Comparison of ENCODE assay signal across 8 mouse cellular contexts in genomic region chr7:80947445-80948350, GRCm38 (mm10). TPM values are rescaled to one million over a fixed set of nuclear protein-coding genes. Genes with fewer than 3 reads are reported as not detected.
DNase-seq lines count a peak whose midpoint lies in the region; ATAC-seq and TF ChIP-seq lines count a peak whose summit lies in the region.

TSS of gene Sec11a (minus strand) at chr7:80947780.

- H3ac ChIP-seq in C2C12 (ENCODE audit: control insufficient read depth, insufficient read length, low read depth) (peak within 1 kb of the TSS; percentile 83), myocyte (ENCODE audit: control insufficient read depth, insufficient read length) (peak within 1 kb of the TSS; percentile 33)

- peak; percentile 98 for DNase-seq in brain, embryonic 14.5 days (ENCODE audit: low read depth)
- peak; percentile 90 for DNase-seq in liver, adult 2 months (ENCODE audit: extremely low read depth, low read depth, low spot score)
- peak; percentile 96 for DNase-seq in splenic B cell, adult 2 months (ENCODE audit: low read depth, low spot score)

- peak; percentile 100 for ATAC-seq in heart, embryonic 11.5 days (replicated peaks; ENCODE audit: insufficient number of reproducible peaks, low FRiP score, low TSS enrichment)
- ATAC-seq in kidney, embryonic 16.5 days (ENCODE audit: low FRiP score, low TSS enrichment): peak; percentile 99

- peaks cover 40% of the 10 kb centered on the region for H3K79me3 ChIP-seq in C2C12 (ENCODE audit: low read depth)

- H3K9ac ChIP-seq in heart, embryonic 11.5 days (ENCODE audit: low read depth, low read length): peak within 1 kb of the TSS; percentile 88
- H3K9ac ChIP-seq in kidney, embryonic 16.5 days (replicated peaks; ENCODE audit: low read length): peak within 1 kb of the TSS; percentile 88
- peak within 1 kb of the TSS; percentile 89 for H3K9ac ChIP-seq in liver, adult 2 months (ENCODE audit: low read depth, low read length)

- H3K27ac ChIP-seq in heart, embryonic 11.5 days (ENCODE audit: low read depth, low read length): peak within 1 kb of the TSS; percentile 96
- peak within 1 kb of the TSS; percentile 99 for H3K27ac ChIP-seq in kidney, embryonic 16.5 days (ENCODE audit: low read length)
- peak within 1 kb of the TSS; percentile 98 for H3K27ac ChIP-seq in liver, adult 2 months (replicated peaks; ENCODE audit: insufficient read depth, low read depth, low read length)

- H3K4me3 ChIP-seq in C2C12 (ENCODE audit: insufficient read depth, poor library complexity, severe bottlenecking) (peak within 1 kb of the TSS; percentile 71), myocyte (peak within 1 kb of the TSS; percentile 96)
- peak within 1 kb of the TSS; percentile 85 for H3K4me3 ChIP-seq in erythroblast, embryonic 14.5 days (replicated peaks)
- peak within 1 kb of the TSS; percentile 79 for H3K4me3 ChIP-seq in heart, embryonic 11.5 days (ENCODE audit: low read depth, low read length)
- peak within 1 kb of the TSS; percentile 86 for H3K4me3 ChIP-seq in kidney, embryonic 16.5 days (ENCODE audit: low read length)
- peak within 1 kb of the TSS; percentile 87 for H3K4me3 ChIP-seq in liver, adult 2 months (ENCODE audit: insufficient read depth, low read depth, low read length)

- H3K9me3 ChIP-seq in erythroblast, embryonic 14.5 days (ENCODE audit: control insufficient read depth, low read length): no peaks in the 10 kb centered on the region
- H3K9me3 ChIP-seq in heart, embryonic 11.5 days (replicated peaks; ENCODE audit: control insufficient read depth, low read length): no peaks in the 10 kb centered on the region
- no peaks in the 10 kb centered on the region for H3K9me3 ChIP-seq in kidney, embryonic 16.5 days (ENCODE audit: low read length)

- TF ChIP-seq POLR2A in brain, embryonic 14.5 days (IDR thresholded peaks at IDR 0.05; ENCODE audit: borderline replicate concordance, extremely low read depth, insufficient read depth, insufficient read length, poor library complexity, severe bottlenecking): peak; percentile 78; the same call in 1 of the 2 replicates
- TF ChIP-seq POLR2A in liver, adult 2 months (IDR thresholded peaks at IDR 0.05; ENCODE audit: extremely low read depth, insufficient read depth, low read length): peak; percentile 74
- peak; percentile 87 for TF ChIP-seq POLR2A in myocyte (IDR thresholded peaks at IDR 0.05; ENCODE audit: insufficient read length, low read depth)

- H3K4me1 ChIP-seq in erythroblast, embryonic 14.5 days (ENCODE audit: control insufficient read depth): peaks cover 30% of the 10 kb centered on the region
- H3K4me1 ChIP-seq in heart, embryonic 11.5 days (ENCODE audit: control insufficient read depth, insufficient read depth, low read length): peaks cover 7% of the 10 kb centered on the region
- peaks cover 8% of the 10 kb centered on the region; the same call in 1 of the 2 replicates for H3K4me1 ChIP-seq in kidney, embryonic 16.5 days (ENCODE audit: insufficient read depth, low read length)
- peaks cover 18% of the 10 kb centered on the region for H3K4me1 ChIP-seq in liver, adult 2 months (ENCODE audit: control insufficient read depth, insufficient read depth, low read length)

- WGBS in heart, embryonic 11.5 days (ENCODE audit: insufficient replicate concordance): 3% methylated on average over 44 of the region's 44 CpGs
- 1% methylated on average over 44 of the region's 44 CpGs for WGBS in kidney, embryonic 16.5 days
- 3% methylated on average over 44 of the region's 44 CpGs for WGBS in liver, adult 2 months

- H3K36me3 ChIP-seq in C2C12 (ENCODE audit: control insufficient read depth, insufficient read depth) (peaks cover 8% of the 10 kb centered on the region), myocyte (ENCODE audit: control insufficient read depth, insufficient read depth) (no peaks in the 10 kb centered on the region)
- peaks cover 11% of the 10 kb centered on the region for H3K36me3 ChIP-seq in erythroblast, embryonic 14.5 days (ENCODE audit: control insufficient read depth)
- no peaks in the 10 kb centered on the region for H3K36me3 ChIP-seq in heart, embryonic 11.5 days (ENCODE audit: control insufficient read depth, insufficient read depth, low read length)
- H3K36me3 ChIP-seq in kidney, embryonic 16.5 days (ENCODE audit: insufficient read depth, low read length): peaks cover 8% of the 10 kb centered on the region; the same call in 1 of the 2 replicates
- no peaks in the 10 kb centered on the region for H3K36me3 ChIP-seq in liver, adult 2 months (ENCODE audit: control insufficient read depth, insufficient read depth, low read length)
- H3K36me3 ChIP-seq in splenic B cell, adult 2 months (ENCODE audit: control insufficient read depth, insufficient read depth, low read length, poor library complexity, severe bottlenecking): no peaks in the 10 kb centered on the region

- peak within 1 kb of the TSS; percentile 70 for H3K4me2 ChIP-seq in heart, embryonic 11.5 days
- peak within 1 kb of the TSS; percentile 69 for H3K4me2 ChIP-seq in kidney, embryonic 16.5 days (replicated peaks; ENCODE audit: low read depth, low read length)
- H3K4me2 ChIP-seq in myocyte (ENCODE audit: low read depth): peak within 1 kb of the TSS; percentile 97

- TF ChIP-seq CTCF in C2C12 (IDR thresholded peaks at IDR 0.05; ENCODE audit: control insufficient read depth, insufficient read depth, insufficient read length): no peak
- TF ChIP-seq CTCF in brain, embryonic 14.5 days (IDR thresholded peaks at IDR 0.05; ENCODE audit: borderline replicate concordance, extremely low read depth, insufficient read depth, insufficient read length): no peak
- no peak for TF ChIP-seq CTCF in liver, adult 2 months (IDR thresholded peaks at IDR 0.05; ENCODE audit: low read depth, low read length)

- H3K79me2 ChIP-seq in C2C12 (ENCODE audit: control insufficient read depth, insufficient read depth) (peaks cover 47% of the 10 kb centered on the region), myocyte (ENCODE audit: control insufficient read depth, insufficient read depth) (peaks cover 47% of the 10 kb centered on the region)
- peaks cover 33% of the 10 kb centered on the region; the same call in 1 of the 2 replicates for H3K79me2 ChIP-seq in liver, adult 2 months (ENCODE audit: control insufficient read depth, insufficient read depth, low read length)

- H3K27me3 ChIP-seq in C2C12 (ENCODE audit: control insufficient read depth, insufficient read depth, insufficient read length): no peaks in the 10 kb centered on the region
- H3K27me3 ChIP-seq in erythroblast, embryonic 14.5 days (ENCODE audit: control insufficient read depth): peaks cover 2% of the 10 kb centered on the region
- no peaks in the 10 kb centered on the region for H3K27me3 ChIP-seq in heart, embryonic 11.5 days (ENCODE audit: control insufficient read depth, insufficient read depth, low read length)
- H3K27me3 ChIP-seq in kidney, embryonic 16.5 days (ENCODE audit: insufficient read depth, low read length): no peaks in the 10 kb centered on the region
- no peaks in the 10 kb centered on the region for H3K27me3 ChIP-seq in liver, adult 2 months (ENCODE audit: control insufficient read depth, insufficient read depth, low read length)
- H3K27me3 ChIP-seq in myocyte (ENCODE audit: control insufficient read depth, insufficient read depth, insufficient read length): peaks cover 1% of the 10 kb centered on the region
- no peaks in the 10 kb centered on the region for H3K27me3 ChIP-seq in splenic B cell, adult 2 months (ENCODE audit: control insufficient read depth, insufficient read depth, low read length, poor library complexity, severe bottlenecking)

TF ChIP-seq in C2C12, 6 proteins besides CTCF, POLR2A, EP300 and RAD21:
- TF ChIP-seq MAX (IDR thresholded peaks at IDR 0.05) (peak; percentile 49), MYOD1 (IDR thresholded peaks at IDR 0.05; ENCODE audit: control insufficient read depth, insufficient read length, low read depth) (no peak), USF1 (IDR thresholded peaks at IDR 0.05; ENCODE audit: low read depth) (no peak)

TF ChIP-seq in myocyte, 11 proteins besides CTCF, POLR2A, EP300 and RAD21:
- TF ChIP-seq POLR2AphosphoS2 (IDR thresholded peaks at IDR 0.05; ENCODE audit: insufficient read length, low read depth): peak; percentile 92
- no peak for TF ChIP-seq MYOD1 (IDR thresholded peaks at IDR 0.05; ENCODE audit: control insufficient read depth in 1 of 3, insufficient read length in 2 of 3, low read depth in 2 of 3)
- TF ChIP-seq E2F4 (IDR thresholded peaks at IDR 0.05; ENCODE audit: insufficient read depth): peak; percentile 32

RNA-seq across cellular contexts. Expression of gene Sec11a, which starts in this region (rescaled TPM):
- polyA plus RNA-seq in C2C12 (2012; fragmentation: generic; extraction: Trizol) (112 TPM), myocyte (2012; fragmentation: generic; extraction: Trizol) (95.7 TPM)
- 118 and 138 TPM in 2 replicates for polyA plus RNA-seq in brain, embryonic 14.5 days (2012; rRNA removed)
- 0.23 and 0.24 TPM in 2 replicates for polyA plus RNA-seq in erythroblast, embryonic 14.5 days (2012)
- polyA plus RNA-seq in heart, embryonic 11.5 days (2014; fragmentation: Nextera tagmentation; extraction: Ambion mirVana): 135 and 186 TPM in 2 replicates
- 226 and 239 TPM in 2 replicates for polyA plus RNA-seq in kidney, embryonic 16.5 days (2015; fragmentation: Nextera tagmentation; extraction: Ambion mirVana)
- total RNA-seq in liver, adult 2 months (2014; rRNA removed): 80.9 and 103 TPM in 2 replicates
- polyA plus RNA-seq in liver, adult 2 months (2012; rRNA removed): 52.0 and 64.6 TPM in 2 replicates

Comparison
In these comparisons a context has a peak if more than half of its experiments do, and no peak if none do; other contexts are left out.
1. Peak in every context shown above with its lines: DNase-seq, ATAC-seq, H3K4me3 ChIP-seq and H3K27ac ChIP-seq.
2. RNA of gene Sec11a (polyA plus RNA-seq): 226 to 239 TPM in kidney, embryonic 16.5 days, 135 to 186 TPM in heart, embryonic 11.5 days, 118 to 138 TPM in brain, embryonic 14.5 days, 112 TPM in C2C12 (single experiment), 95.7 TPM in myocyte (single experiment) and 52.0 to 64.6 TPM in liver, adult 2 months; 0.23 to 0.24 TPM in erythroblast, embryonic 14.5 days; every median in the first group is over 10 times any median in the second.